Mouse (Mus musculus) forebrain, embryonic 15.5 days (tissue): ENCODE results near the gene Rab7b. TPM values are rescaled to one million over a fixed set of nuclear protein-coding genes. Genes with fewer than 3 reads are reported as not detected.

ENCODE experiments used
- ATAC-seq: fragments of 200-750 bp; cut with Nextera tagmentation; replicated peaks from 2 replicates; pipeline ENCODE4 v1.8.0; 2017; ENCODE audit warnings: mild to moderate bottlenecking, moderate TSS enrichment, moderate library complexity
- H3K27ac ChIP-seq: fragments of 300-500 bp; sonication (generic); replicated peaks from 2 replicates; pipeline ENCODE4 v1.5.1; 2015; ENCODE audit warnings: mild to moderate bottlenecking, inconsistent platforms
- H3K27me3 ChIP-seq: fragments of 300-500 bp; sonication (generic); 2 replicates; pipeline ENCODE4 v1.6.1; 2015; ENCODE audit warnings: inconsistent platforms
- H3K36me3 ChIP-seq: fragments of 300-500 bp; sonication (generic); 2 replicates; pipeline ENCODE4 v1.6.1; 2015; ENCODE audit warnings: mild to moderate bottlenecking, inconsistent platforms
- H3K4me1 ChIP-seq: fragments of 300-500 bp; sonication (generic); 2 replicates; pipeline ENCODE4 v1.6.1; 2015; ENCODE audit warnings: inconsistent platforms
- H3K4me2 ChIP-seq: fragments of 300-500 bp; sonication (generic); replicated peaks from 2 replicates; pipeline ENCODE4 v1.6.1; 2015; ENCODE audit warnings: mild to moderate bottlenecking, inconsistent platforms
- H3K4me3 ChIP-seq: fragments of 300-500 bp; sonication (generic); 2 replicates; pipeline ENCODE4 v1.5.1; 2015; ENCODE audit warnings: mild to moderate bottlenecking, inconsistent platforms
- H3K9ac ChIP-seq: fragments of 300-500 bp; sonication (generic); replicated peaks from 2 replicates; pipeline ENCODE4 v1.6.1; 2015; ENCODE audit warnings: mild to moderate bottlenecking, inconsistent platforms
- H3K9me3 ChIP-seq: fragments of 300-500 bp; sonication (generic); 2 replicates; pipeline ENCODE4 v1.6.1; 2016; ENCODE audit warnings: inconsistent platforms
- WGBS: fragments of 180-500 bp; shearing (Covaris S2); methylation state at CpG from one replicate; pipeline ENCODE4 v1.1.7; 2015; ENCODE audit warnings: mixed read lengths; 5-methylcytosine and 5-hydroxymethylcytosine counted together
- polyA plus RNA-seq: library from polyadenylated mRNA; unstranded; fragments of >200 nt; fragmentation: Nextera tagmentation; extraction: Ambion mirVana; gene quantifications from 2 replicates; pipeline ENCODE4 v1.2.1, GENCODE M21; 2015

Gene Rab7b
- polyA plus RNA-seq, 1 experiment from 2014 or later = 0.37 TPM

DNA sequence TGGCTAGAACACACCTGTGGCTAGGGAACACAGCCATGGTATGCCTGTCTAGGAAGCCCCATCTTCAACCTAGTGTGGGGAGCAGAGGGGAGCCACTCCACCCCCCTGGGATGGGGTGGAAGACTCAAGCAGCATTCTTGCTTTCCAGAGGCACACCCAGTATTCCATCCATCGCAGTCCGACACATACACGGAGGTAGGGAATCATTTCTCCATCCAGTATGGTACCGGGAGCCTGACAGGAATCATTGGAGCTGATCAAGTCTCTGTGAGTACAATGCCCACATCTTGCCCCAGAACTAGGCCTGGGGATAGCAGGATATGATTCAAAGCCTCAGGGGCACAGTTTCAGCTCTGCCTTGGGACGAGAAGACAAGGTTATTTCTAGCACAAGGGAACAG is 24.4 kb upstream of the Rab7b start:
- Histone ChIP-seq H3K36me3 (no peaks in the 10 kb centered on the region), H3K9me3 (no peaks in the 10 kb centered on the region), H3K4me3 (no peak overlapping the region), H3K27me3 (no peaks in the 10 kb centered on the region), H3K9ac (no peak overlapping the region), H3K27ac (no peak overlapping the region), H3K4me2 (no peak overlapping the region), H3K4me1 (no peaks in the 10 kb centered on the region)
- no peak for ATAC-seq
- 93% methylated on average over 5 of the region's 5 CpGs for WGBS

DNA sequence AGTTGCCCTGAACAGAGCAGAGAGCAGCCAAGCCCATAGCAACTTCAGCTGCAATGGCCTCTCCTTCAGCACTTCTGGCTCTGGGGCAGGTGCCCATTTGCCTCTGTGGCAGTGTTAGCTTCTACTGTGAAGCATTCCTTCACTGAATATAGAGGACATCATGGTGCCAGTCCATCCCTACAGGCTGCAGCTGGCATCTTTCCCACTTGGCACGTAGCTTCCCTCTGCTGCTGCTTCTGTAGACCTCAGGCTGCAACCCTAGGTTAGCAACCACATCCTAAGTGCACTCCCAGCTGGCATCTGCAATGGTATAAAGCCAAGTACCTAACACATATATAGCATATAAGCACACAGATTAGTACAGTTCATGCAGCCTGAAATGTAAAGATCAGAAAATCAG is 22.6 kb upstream of the Rab7b start:
- no peaks in the 10 kb centered on the region for H3K9me3 ChIP-seq
- H3K4me1 ChIP-seq = no peaks in the 10 kb centered on the region
- no peak overlapping the region for H3K4me3 ChIP-seq
- no peak overlapping the region for H3K9ac ChIP-seq
- no peaks in the 10 kb centered on the region for H3K27me3 ChIP-seq
- no peak overlapping the region for H3K4me2 ChIP-seq
- no peak for ATAC-seq
- H3K27ac ChIP-seq = no peak overlapping the region
- H3K36me3 ChIP-seq = no peaks in the 10 kb centered on the region
- 50% methylated on average over 1 of the region's 1 CpGs for WGBS

GRCm38 (mm10) chr1:131671113-131671512 is 17.4 kb upstream of the Rab7b start:
- Histone ChIP-seq H3K27ac (no peak overlapping the region), H3K27me3 (no peaks in the 10 kb centered on the region), H3K4me1 (no peaks in the 10 kb centered on the region), H3K36me3 (no peaks in the 10 kb centered on the region), H3K4me3 (no peak overlapping the region), H3K4me2 (no peak overlapping the region), H3K9ac (no peak overlapping the region), H3K9me3 (no peaks in the 10 kb centered on the region)
- ATAC-seq = no peak
- WGBS = 91% methylated on average over 8 of the region's 8 CpGs

DNA sequence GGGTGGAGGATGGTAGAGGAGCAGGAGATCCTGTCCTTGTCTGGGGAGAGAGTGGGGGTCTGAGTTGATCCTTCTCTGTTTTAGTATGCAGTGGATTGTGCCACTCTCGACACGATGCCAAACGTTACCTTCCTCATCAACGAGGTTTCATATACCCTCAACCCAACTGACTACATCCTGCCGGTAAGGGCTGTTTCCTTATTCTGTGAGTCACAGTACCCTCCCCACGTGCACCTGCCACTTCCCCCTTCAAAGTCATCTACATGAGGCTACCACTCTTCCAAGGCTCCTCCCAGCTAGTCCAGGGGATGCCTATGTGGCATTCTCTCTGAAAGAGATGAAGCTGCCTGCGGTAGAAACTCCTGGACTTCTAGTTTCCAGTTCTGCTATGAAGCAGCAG is 16.1 kb upstream of the Rab7b start:
- Histone ChIP-seq H3K27me3 (no peaks in the 10 kb centered on the region), H3K4me1 (no peaks in the 10 kb centered on the region), H3K9me3 (no peaks in the 10 kb centered on the region), H3K4me2 (no peak overlapping the region), H3K9ac (no peak overlapping the region), H3K4me3 (no peak overlapping the region), H3K27ac (no peak overlapping the region), H3K36me3 (no peaks in the 10 kb centered on the region)
- 86% methylated on average over 7 of the region's 7 CpGs for WGBS
- no peak for ATAC-seq

DNA sequence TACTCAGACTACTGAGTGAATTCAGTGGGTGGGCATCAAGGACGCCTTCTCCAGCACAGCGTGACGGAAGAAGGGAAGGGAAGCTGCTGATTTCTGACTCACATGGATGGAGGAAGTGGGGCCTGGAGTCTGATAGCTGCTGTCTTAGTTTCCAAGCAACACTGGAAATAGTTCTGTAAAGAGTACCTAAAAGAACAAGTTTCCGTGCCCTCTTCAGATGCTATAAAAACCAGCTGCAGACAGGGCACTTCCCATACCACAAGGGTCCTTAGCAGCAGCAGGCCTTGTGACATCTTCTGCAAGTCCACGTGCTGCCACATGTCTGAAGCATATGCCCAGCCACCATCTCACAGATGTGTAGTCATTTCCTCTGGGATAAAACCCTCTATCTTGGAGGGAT is 8.9 kb upstream of the Rab7b start:
- Histone ChIP-seq H3K27me3 (no peaks in the 10 kb centered on the region), H3K27ac (no peak overlapping the region), H3K4me1 (no peaks in the 10 kb centered on the region), H3K36me3 (no peaks in the 10 kb centered on the region), H3K4me3 (no peak overlapping the region), H3K9ac (no peak overlapping the region), H3K4me2 (no peak overlapping the region), H3K9me3 (no peaks in the 10 kb centered on the region)
- WGBS = 91% methylated on average over 5 of the region's 5 CpGs
- ATAC-seq = no peak

- 88% methylated on average over 2 of the region's 2 CpGs for WGBS
Measured at GRCm38 (mm10) chr1:131687739-131688138, 756 bp upstream of the Rab7b start.

DNA sequence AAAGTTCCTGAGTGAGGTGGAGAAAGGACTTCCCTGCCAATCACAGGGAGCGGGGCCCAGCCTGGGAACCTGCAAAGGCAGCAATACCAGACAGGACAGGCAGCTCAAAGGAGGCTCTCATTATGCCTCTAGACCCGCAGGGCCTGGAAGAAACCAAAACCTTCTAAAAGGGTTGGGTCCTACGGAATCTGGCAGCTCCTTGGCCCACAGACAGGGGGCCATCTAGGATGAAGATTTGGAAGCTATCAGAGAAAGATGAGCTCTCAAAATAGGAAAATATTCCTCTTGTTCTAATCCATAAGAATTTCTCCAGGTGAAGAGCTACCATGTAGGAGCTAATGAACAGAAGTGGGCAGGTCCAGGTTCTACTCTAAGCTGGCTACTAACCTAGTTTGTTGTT is 521 bp downstream of the Rab7b start:
- 84% methylated on average over 3 of the region's 3 CpGs for WGBS
- Histone ChIP-seq H3K4me1 (no peaks in the 10 kb centered on the region), H3K27ac (no peak overlapping the region), H3K4me2 (no peak overlapping the region), H3K27me3 (no peaks in the 10 kb centered on the region), H3K9ac (no peak overlapping the region), H3K9me3 (no peaks in the 10 kb centered on the region), H3K4me3 (no peak overlapping the region), H3K36me3 (no peaks in the 10 kb centered on the region)
- ATAC-seq = no peak

More at GRCm38 (mm10) chr1:131687739-131688138, 756 bp upstream of the Rab7b start:
- H3K27ac ChIP-seq = no peak overlapping the region
- no peaks in the 10 kb centered on the region for H3K4me1 ChIP-seq
- no peaks in the 10 kb centered on the region for H3K9me3 ChIP-seq
- H3K27me3 ChIP-seq = no peaks in the 10 kb centered on the region
- H3K36me3 ChIP-seq = no peaks in the 10 kb centered on the region
- H3K4me2 ChIP-seq = no peak overlapping the region
- ATAC-seq = no peak
- H3K4me3 ChIP-seq = no peak overlapping the region
- H3K9ac ChIP-seq = no peak overlapping the region

DNA sequence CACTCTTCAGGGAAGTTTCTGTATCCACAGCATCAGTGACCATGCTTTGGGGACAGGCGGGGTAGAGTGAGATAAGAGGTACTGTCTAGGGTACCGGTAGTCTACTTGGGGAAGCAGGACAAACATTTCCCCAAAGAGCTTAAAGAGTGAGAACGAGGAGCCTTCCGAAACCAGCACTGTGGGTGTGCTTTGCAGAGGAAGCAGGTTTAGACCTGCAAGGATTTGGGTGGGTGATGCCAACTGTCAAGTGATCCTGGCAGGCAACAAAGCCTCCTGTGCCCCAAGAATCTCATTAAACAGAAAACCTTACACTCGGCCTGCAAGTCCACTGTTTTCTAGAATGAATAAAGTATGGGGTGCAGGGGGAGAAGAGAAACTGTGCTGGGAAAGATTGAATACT is 1.4 kb downstream of the Rab7b start:
- Histone ChIP-seq H3K4me3 (no peak overlapping the region), H3K9ac (no peak overlapping the region), H3K36me3 (no peaks in the 10 kb centered on the region), H3K27ac (no peak overlapping the region), H3K9me3 (no peaks in the 10 kb centered on the region), H3K4me2 (no peak overlapping the region), H3K27me3 (no peaks in the 10 kb centered on the region), H3K4me1 (no peaks in the 10 kb centered on the region)
- 76% methylated on average over 5 of the region's 5 CpGs for WGBS
- no peak for ATAC-seq

- H3K9ac ChIP-seq = no peak overlapping the region
- H3K27me3 ChIP-seq = no peaks in the 10 kb centered on the region
- H3K4me2 ChIP-seq = no peak overlapping the region
- ATAC-seq = no peak
- no peak overlapping the region for H3K4me3 ChIP-seq
- no peaks in the 10 kb centered on the region for H3K4me1 ChIP-seq
- H3K36me3 ChIP-seq = no peaks in the 10 kb centered on the region
- H3K9me3 ChIP-seq = no peaks in the 10 kb centered on the region
- no peak overlapping the region for H3K27ac ChIP-seq
- WGBS = 80% methylated on average over 3 of the region's 3 CpGs
Measured at GRCm38 (mm10) chr1:131690435-131690834, 1.9 kb downstream of the Rab7b start.

DNA sequence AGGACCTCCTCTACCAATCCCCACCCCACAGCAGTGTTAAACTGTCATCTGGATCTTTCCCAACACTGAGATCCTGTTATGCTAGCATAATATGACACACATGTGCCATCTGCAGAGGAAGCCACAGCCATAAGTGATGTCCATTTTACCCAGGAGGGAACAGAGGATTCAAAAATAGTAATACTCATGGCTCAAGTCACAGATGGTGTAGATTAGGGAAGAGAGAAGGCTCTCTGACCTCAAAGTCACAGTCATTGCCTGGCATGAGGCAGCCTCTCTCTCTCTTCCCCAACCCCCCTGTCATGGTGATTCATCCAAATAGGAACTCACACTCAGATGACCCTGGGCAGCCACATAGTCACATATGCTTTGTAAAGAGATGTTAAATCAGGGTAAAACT is 2.9 kb downstream of the Rab7b start:
- no peaks in the 10 kb centered on the region for H3K4me1 ChIP-seq
- H3K4me3 ChIP-seq = no peak overlapping the region
- no peak overlapping the region for H3K9ac ChIP-seq
- no peaks in the 10 kb centered on the region for H3K27me3 ChIP-seq
- no peak for ATAC-seq
- H3K4me2 ChIP-seq = no peak overlapping the region
- H3K27ac ChIP-seq = no peak overlapping the region
- no peaks in the 10 kb centered on the region for H3K9me3 ChIP-seq
- H3K36me3 ChIP-seq = no peaks in the 10 kb centered on the region

GRCm38 (mm10) chr1:131695308-131695707 is 6.8 kb downstream of the Rab7b start:
- Histone ChIP-seq H3K27me3 (no peaks in the 10 kb centered on the region), H3K9me3 (no peaks in the 10 kb centered on the region), H3K4me3 (no peak overlapping the region), H3K4me2 (no peak overlapping the region), H3K27ac (no peak overlapping the region), H3K9ac (no peak overlapping the region), H3K4me1 (no peaks in the 10 kb centered on the region), H3K36me3 (no peaks in the 10 kb centered on the region)
- ATAC-seq = no peak
- 78% methylated on average over 2 of the region's 2 CpGs for WGBS

GRCm38 (mm10) chr1:131696325-131696724 is 7.8 kb downstream of the Rab7b start:
- no peak for ATAC-seq
- H3K4me2 ChIP-seq = no peak overlapping the region
- WGBS = 45% methylated on average over 4 of the region's 4 CpGs

GRCm38 (mm10) chr1:131698770-131699169 is 10.3 kb downstream of the Rab7b start:
- Histone ChIP-seq H3K4me3 (no peak overlapping the region), H3K36me3 (no peaks in the 10 kb centered on the region), H3K4me1 (no peaks in the 10 kb centered on the region), H3K27me3 (no peaks in the 10 kb centered on the region), H3K9ac (no peak overlapping the region), H3K27ac (no peak overlapping the region), H3K4me2 (no peak overlapping the region), H3K9me3 (no peaks in the 10 kb centered on the region)
- ATAC-seq = no peak
- WGBS = 91% methylated on average over 3 of the region's 3 CpGs

More at GRCm38 (mm10) chr1:131696325-131696724, 7.8 kb downstream of the Rab7b start:
- Histone ChIP-seq H3K4me3 (no peak overlapping the region), H3K9me3 (no peaks in the 10 kb centered on the region), H3K36me3 (no peaks in the 10 kb centered on the region), H3K4me1 (no peaks in the 10 kb centered on the region), H3K27ac (no peak overlapping the region), H3K27me3 (no peaks in the 10 kb centered on the region), H3K9ac (no peak overlapping the region)
